Mouse (Mus musculus) B cell, adult 2 months (primary cell): ENCODE data around the gene Sh2d3c.

Source experiments
- DNase-seq, 2 experiments: peaks; one replicate each; pipeline ENCODE4 v3.0.0; 2022

Sh2d3c gene

GRCm38 (mm10) chr2:32758503-32758902 is 37.6 kb downstream of the Sh2d3c start:
- DNase-seq, result no peak

DNA sequence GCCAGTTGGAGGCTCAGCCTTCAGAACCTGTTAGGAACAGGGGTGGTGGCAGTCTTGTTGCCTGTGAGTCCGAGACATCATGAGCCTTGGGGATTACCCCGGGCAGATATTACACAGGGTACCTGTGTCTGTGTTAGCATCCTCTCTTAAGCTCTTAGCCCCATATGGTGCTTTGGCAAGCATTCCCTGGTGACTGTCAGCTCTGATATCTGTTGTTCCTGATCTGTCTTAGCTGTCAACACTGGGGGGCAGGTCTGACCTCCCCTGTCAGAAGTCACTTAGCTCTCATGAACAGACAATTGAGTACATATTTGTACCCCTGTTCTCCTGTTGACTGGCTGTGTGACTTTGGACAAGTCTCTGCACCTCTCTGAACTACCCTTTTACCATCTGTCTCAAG is 38.1 kb downstream of the Sh2d3c start:
- no peak for DNase-seq

DNA sequence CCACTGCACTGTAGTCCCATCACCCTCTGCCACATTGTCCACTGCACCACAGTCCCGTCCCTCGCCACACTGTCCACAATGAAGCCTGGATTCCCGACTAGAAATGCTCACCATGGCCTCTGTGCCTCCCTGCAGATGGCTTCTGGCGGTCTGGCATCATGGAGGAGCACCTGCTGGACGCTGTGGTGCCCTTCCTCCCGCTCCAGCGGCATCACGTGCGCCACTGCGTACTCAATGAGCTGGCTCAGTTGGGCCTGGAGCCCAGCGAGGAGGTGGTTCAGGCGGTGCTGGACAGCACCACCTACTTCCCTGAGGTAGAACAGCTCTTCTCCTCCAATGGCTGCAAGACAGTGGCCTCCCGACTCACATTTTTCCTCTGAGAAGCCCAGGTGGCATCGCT is 40.5 kb downstream of the Sh2d3c start:
- DNase-seq, result no peak

GRCm38 (mm10) chr2:32761859-32762258 is 41.0 kb downstream of the Sh2d3c start:
- no peak for DNase-seq

GRCm38 (mm10) chr2:32763353-32763752 is 42.5 kb downstream of the Sh2d3c start:
- DNase-seq, result no peak

GRCm38 (mm10) chr2:32767241-32767640 is 46.4 kb downstream of the Sh2d3c start:
- no peak for DNase-seq

GRCm38 (mm10) chr2:32768661-32769285 is 47.9 kb downstream of the Sh2d3c start:
- DNase-seq, result no peak

- no peak for DNase-seq
These were observed 48.7 kb downstream of the Sh2d3c start for GRCm38 (mm10) chr2:32769327-32770085.

- no peak for DNase-seq
These were observed 51.0 kb downstream of the Sh2d3c start for GRCm38 (mm10) chr2:32771886-32772285.

DNA sequence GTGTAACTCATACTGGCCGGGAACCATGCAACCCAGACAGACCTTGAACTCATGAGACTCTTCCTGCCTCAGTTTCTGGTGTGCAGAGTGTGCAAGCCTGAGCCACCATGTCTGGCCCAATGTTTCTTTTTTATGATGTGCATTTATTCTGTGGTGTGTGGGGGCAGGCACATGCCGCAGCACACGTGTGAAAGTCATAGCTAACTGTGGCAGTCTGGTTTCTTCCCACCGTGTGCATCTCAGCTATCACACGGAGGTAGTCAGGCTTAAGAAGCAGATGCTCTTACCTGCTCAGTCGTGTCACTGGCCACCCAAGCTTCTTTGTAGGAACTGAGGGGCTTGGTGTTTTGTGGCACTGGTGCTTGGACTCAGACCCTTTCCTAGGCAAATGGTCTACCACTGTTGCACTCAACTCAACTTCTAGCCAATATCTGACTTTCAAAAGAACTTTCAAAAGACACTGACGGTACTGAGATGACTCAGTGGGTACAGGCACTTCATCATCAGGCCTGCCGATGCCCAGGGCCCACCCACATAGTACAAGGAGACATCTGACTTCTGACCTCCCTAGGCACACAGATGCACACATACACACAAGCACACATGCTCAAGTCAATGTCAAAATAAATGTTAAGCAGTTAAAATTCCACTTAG is 51.9 kb downstream of the Sh2d3c start:
- no peak for DNase-seq

- peak; percentile 99 for DNase-seq
These were observed 54.7 kb downstream of the Sh2d3c start, which contains the start of the genes Ttc16 and Ptrh1 for GRCm38 (mm10) chr2:32775359-32776074. TSS of gene Ttc16 (minus strand) at chr2:32775633. TSS of gene Ptrh1 (plus strand) at chr2:32775786.

DNA sequence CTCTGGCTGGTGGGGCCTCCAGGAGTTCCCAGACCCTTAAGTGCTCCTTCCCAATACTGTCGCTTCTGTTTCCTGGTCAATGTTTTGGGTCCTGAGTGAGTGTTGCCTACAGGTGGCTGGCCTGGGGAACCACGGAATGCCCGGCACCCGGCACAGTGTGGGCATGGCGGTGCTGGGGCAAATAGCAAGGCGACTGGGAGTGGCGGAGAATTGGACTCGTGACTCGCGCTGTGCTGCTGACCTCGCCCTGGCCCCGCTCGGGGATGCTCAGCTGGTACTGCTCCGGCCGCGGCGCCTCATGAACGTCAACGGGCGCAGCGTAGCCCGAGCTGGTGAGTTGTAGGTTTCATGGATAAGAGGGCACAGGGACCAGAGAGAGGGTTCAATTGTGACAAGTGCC is 55.3 kb downstream of the Sh2d3c start:
- no peak for DNase-seq

DNA sequence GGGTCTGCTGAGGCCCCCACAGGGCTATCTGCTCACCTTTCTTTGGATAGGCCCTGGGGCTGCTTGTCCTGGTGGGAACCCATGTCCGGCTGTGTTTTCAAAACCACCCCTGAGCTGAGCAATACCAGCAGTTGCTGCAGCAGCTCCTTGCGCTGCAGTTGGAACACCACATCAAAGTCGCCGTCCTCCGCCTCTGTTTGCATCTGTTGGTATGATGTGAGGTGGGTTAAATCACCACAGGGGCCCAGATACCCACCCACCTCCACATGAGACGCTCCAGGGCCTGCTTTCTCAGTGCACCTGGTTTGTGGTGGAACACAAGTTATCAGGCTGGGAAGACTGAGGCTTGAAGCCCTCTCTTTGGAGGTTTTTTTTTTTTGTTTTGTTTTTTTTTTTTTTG is 57.2 kb downstream of the Sh2d3c start:
- DNase-seq, result no peak

DNA sequence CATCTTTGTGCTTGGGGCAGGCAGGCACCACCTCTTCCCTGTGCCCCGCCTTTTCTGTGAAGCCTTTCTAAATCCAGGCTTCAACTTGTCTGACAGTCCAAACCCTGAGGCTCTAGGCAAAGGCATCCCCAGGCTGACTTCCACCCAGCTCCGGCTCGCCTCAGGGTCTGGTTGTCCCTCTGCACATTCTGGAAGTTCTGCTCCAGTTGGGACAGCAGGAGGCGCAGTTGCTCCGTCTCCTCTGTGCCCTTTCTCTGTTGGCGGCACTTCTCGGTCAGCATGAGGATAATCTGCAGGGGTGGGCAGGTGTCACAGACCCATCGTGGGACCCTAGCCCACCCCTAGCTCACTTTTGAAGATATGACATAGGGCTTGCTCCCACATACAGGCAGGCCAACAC is 58.3 kb downstream of the Sh2d3c start:
- peak; percentile 65 to 70 for DNase-seq

GRCm38 (mm10) chr2:32779714-32780113 is 58.9 kb downstream of the Sh2d3c start:
- no peak for DNase-seq

GRCm38 (mm10) chr2:32781710-32782109 is 60.9 kb downstream of the Sh2d3c start:
- DNase-seq, result no peak

DNA sequence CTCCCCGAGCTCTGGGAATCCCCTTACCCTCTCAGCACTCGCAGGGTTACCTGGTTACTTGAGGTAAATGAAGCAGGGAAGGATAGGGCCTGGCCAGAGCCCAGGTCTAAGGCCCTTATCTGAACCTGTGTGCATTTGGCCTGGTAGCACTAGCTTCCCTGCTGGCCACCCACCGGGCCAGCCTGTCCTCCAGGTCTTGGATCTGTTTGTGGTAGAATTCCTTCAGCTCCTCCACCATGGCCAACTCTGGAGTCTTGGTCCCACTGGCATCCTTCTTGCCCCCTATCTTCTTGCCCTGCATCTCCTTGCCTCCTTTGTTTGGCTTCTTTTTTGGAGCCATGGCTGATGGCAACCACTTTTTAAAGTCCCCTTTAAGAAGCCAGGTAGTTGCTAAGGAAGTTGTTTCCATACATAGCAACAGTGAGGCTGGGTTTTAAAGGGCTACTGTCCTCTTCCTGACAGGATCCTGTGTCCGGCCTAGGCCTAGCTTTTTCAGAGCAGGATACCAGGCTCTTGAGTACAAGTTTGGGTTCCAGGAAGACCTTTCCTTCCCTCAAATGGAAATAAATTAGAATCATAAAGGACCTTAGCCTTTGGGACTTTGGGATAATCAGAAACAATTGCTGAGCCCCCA is 63.3 kb downstream of the Sh2d3c start, which contains the start of gene Cfap157:
Gene Cfap157, minus strand, starts transcription at position 381 of the 634 bp plus-strand sequence.
- DNase-seq, result no peak

DNA sequence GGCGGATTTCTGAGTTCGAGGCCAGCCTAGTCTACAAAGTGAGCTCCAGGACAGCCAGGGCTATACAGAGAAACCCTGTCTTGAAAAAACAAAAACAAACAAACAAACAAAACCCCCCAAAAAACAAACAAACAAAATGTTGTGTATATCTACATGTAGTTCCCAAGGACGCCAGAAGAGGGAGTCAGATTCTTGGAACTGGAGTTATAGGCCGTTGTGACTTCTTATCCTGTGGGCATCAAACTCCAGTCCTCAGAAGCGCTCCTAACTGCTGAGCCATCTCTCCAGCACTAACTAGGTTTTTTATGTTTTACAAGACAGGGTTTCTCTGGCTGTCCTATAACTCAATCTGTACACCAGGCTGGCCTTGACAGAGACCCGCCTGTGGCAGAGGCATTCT is 66.3 kb downstream of the Sh2d3c start:
- DNase-seq, result peak; percentile 34 to 44

DNA sequence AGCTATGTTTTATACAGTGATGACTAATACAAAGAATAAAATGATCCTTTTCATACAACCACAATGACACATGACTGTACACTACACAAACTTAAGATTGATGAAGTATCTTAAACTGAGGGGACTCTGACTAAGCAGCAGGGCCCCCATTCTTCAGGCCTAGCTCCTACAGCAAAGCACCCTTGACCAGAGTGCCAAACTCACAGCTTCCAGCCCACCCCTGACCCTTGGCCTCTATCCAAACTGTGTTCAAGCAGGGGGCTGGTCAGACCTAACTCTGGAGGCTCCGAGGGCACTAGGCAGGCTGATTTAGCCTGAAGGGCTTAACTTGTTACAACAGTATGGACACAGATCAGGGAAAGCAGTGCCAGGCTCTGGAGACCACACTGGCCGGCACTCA is 67.7 kb downstream of the Sh2d3c start:
- no peak for DNase-seq

- DNase-seq, result no peak
These were observed 70.4 kb downstream of the Sh2d3c start for GRCm38 (mm10) chr2:32791297-32791696.

- DNase-seq, result no peak
These were observed 75.0 kb downstream of the Sh2d3c start for GRCm38 (mm10) chr2:32795748-32796418.
